Mouse (Mus musculus): ENCODE results near the gene Cntn6.
A peak's percentile ranks its signal among the peaks of the same experiment; 100 is the strongest.

Gene Cntn6

DNA sequence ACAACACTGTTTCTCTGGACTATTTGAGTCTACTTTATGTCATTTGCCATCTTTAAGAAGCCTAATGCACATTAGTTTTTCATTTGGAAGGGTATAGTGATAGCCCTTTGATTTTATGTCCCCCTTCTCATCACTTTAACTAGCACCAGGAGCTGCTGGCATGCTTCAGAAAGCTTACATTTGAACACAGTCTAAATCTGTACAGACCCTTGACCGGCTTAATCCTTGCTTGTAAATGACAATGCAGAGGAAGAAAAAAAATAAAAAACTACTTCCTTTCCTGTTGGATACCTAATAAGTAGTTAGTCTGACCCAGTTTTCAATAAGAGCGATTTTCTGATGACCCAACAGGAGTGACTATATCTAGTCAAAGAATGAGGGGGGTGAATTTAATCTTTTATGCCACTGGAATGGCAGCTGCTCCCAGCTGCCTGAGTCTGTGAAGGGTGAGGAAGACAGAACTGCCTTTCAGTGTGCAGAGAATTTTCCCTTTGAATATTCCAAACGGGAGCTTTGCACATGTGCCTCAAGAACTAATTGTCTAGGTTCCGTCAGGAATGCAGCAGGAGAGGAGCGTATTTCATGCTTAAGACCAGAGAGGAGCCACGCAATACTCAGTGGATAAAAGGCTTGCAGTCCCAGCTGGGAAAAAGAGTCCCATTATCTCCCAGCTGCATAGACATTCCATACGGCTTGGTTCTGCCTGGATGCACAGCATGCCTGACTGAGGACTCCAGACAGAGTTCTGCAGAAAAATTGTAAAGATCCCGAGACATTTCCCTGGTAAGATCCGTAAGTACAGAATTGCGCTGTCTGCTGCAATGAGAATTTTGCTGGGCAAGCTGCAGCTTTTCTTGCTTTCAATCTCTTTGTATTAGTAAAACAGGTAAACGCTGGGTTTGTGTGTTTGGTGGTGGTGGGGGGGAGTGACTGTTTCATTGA, at the start of gene Cntn6:
Gene Cntn6 (plus strand): TSS at position 301 of the 942 bp plus-strand sequence.
- peak; percentile 57 for DNase-seq

DNA sequence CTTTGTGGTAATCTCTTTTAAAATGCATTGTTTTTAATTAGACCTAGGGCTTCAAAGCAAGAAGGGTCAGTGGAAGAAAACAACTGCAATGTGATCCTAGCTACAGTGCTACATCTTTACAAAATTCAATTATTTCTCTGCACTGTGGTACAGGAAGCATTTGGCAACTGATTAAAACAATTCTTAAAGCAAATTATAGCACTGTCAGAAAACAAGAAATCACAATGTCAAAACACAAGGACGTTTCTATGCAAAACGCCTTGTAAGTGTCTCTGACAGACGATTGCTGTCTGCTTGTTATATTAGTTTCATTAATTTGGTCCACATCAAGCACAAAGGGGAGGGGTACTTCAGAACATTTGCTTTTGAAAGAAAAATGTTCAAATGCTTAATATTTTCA, 48.9 kb upstream of the Cntn6 start:
- no peak for DNase-seq

DNA sequence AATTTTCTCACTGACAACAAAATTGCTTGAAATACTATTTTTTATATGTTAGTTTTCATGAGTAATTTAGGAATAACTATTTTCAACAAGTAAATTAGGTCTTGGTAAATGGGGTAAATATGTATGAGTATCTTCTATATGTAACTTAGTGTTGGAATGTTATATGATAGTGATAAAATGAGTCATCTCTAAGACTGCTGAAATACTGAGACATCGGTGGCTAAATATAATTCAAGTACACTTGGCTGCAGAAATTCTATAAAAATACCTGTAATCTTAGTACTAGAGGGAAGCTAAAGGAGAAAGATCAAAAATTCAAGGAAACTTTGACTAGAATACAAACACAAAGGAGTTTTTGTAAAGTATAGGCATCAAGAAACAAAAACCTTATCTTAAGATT, 21.9 kb upstream of the Cntn6 start:
- DNase-seq: no peak

DNA sequence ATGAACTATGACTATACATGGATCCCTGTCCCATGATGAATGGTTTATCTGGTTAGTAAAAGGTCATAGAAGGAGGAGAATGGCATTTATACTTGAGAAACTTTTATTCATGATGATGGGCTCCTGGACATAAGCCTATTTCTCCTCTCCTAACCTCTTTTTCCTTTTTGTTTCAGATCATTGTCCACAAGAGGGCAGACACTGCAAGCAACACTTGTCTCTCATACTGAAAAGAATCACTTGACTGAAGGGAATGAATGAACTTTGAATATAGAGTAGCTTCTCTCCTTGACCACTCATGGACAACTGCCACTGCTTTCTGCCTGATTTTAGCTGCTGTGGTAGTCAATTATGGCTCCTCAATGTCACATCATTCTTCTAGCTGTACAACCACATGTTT, 13.3 kb upstream of the Cntn6 start:
- DNase-seq: peak; percentile 38

DNA sequence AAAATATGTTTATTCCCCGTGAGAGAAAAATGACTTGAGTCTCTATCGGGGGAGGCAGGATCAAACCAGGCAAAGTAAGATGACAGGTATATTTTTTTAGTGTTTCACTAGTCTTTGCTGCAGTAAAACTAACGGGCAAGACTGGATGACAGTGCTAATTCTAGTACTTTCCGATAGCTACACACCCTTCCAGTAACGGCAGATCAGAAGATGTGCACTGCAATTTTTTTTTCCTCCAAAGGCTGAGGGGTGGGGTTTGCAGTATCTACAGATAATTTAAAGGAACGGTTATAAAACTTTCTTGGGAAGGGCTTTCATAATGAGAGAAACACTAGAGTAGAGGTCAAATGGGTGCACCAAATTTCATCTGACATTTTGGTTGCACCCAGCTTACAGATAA, 869 bp downstream of the Cntn6 start:
- peak; percentile 37 for DNase-seq

DNA sequence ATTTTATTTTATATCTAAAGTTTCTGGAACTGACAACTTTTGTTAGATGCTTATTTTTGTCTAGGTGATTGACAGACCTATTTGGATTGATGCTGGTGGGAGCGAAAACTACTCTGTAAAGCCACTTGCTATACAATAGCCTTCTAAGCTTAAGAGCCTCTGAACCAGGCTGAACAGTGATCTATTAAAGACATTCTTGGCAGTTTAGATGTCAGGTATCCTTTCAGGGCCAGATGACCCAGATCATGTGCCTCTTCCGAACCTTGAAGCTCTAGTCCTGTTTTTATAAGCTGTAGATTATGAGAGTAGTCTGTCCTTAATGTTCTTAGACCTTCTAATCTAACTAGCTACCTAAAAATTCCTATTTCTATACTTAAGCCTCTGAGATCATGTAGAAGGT, 3.2 kb downstream of the Cntn6 start:
- peak; percentile 21 for DNase-seq

DNA sequence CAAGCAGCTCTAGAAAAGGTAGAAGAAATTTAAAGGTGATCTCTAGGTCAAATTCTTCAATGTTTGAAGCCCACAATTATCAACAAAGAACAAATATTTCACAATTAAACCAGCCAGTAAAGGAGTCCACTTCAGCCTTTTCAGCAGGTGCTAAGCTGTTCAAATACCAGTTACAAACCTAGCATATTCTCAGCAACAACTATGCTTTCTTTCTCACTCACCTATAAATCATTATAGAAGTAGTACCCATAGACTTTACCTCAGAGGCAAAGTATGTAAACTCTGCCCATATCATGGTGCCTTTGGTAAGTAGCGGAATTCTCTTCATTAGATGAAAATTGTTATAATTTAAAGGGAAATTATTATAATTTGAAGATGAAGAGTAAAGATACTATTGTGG, 71.4 kb downstream of the Cntn6 start:
- DNase-seq: no peak

DNA sequence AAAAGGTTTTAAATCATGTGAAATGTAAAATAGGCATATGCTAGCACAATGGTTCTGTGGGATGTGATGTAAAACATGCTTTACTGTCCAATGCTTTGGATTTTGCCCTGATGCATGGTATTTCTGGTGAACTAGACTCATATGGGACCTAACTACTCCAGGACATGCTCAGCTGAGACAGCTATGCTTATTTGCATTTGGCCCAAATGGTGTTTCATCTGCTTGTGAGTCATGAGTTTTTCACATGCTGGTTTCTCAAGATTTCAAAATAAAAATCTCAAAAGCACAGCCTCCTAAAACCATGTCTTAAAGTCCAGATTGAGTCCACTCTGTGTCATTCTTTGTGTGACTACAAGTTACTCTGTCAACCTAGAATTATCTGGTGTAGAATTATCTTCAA, 77.0 kb downstream of the Cntn6 start:
- no peak for DNase-seq

DNA sequence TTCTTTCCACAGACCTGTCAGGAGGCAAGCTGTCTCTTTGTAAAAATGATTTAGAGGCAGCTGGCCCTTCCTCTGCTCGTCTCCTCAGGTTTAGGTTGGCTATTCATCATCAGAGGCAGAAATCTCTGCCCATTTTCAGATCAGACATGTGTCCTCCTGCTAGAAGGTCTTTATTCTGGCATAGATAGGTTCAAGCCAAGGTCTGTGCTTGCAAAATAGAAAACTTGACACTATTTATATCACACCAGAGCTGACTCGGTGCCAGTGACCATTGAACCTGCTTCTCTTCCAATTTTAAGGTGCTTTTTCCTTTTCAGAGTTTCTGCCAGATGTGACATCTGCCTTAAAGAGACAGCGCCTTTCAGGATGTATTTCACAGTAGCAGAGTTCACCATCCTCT, 95.4 kb downstream of the Cntn6 start:
- DNase-seq: peak; percentile 23

DNA sequence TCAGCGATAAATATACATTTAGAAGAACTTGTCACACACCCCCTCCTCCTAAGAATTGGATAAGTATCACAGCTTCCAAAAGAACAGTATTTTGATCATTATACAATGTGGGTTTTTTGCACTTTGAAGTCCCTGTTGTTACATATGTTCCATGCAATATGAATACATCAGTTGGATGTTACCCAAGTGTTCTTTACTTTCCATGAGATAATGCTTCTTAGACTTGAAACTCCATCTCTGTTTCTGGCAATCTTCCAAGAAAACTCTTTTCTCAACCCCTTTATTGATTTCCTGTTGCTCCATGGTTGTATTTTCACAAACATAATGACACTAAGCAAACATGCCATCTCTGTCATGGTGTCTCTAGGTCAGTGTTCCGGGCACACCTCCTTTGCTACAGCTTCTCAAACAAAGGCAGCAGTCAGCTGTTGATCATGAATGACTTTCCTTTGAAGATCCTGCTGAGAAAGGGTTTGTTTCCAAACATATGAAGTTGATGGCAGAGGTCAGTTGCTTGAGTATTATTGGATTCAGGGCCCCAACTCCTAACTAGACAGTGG, 108.3 kb downstream of the Cntn6 start:
- DNase-seq: no peak

DNA sequence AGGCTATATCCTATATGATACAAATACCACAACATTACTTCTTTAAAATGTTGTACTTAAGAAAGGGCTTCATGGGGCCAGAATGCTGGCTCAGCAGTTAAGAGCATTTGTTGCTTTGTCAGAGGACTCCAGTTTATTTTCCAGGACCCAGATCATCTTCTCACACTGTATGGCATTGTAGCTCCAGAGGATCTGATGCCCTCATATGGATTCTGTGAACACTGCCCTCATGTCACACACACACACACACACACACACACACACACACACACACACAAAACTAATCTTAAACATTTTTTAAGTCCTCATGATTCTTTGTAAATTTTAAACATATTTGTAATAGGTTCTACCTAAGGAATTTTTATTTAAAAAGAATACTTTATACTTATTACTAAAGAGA, 110.3 kb downstream of the Cntn6 start:
- no peak for DNase-seq

DNA sequence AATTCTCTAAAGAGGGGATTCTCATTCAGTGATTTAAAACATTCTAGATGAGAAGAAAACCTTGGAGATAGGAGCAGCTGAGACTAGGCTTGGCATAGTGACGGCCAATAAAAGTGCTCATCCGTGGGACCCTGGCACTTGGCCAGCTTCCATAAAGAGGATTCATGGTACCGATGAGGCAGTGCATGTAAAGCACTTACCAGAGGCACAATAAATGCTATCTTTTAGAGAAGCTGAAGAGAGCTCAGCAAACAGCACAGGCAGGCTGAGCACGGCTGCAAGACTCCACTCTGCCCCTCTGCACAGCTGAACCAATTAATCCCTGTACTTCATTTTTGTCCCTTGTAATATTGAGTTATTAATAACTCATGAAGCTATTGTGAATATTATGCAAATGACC, 110.8 kb downstream of the Cntn6 start:
- no peak for DNase-seq

DNA sequence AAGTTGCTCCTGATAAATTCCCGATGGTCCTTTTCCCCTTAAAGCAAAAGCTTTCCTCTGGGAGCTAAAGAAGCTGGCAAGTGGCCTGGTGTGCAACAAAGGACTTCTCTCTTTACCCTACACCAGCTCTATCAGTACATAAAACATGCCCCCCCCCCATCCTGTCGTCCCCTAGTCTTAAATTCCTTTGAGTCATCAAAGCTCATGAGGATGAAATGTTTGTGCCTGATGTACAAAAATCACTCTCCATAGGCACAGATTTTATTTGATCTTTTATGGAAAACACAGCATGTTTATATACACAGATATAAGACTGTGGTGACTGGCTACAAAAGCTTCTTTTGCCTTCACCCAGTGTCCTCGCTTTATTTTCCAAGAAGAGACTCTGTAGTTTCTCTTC, 112.6 kb downstream of the Cntn6 start:
- DNase-seq: no peak

DNA sequence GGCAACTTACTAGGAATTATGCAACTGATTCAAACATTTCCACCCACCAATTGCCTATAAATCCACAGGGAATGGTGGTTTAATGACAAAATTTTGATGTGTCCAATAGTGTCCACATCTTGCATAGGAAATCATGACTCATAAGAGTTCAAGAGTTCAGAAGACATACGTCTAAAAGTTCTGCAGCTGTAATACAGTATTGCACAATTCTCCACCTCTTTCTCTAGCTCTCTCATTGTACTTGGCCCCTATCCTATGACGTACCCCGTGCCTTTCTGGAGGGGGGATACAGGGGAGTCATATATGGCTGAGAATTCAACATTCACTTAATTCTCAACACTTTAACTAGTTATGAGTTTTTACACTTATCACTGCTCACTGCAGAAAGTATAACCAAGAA, 160.9 kb downstream of the Cntn6 start:
- no peak for DNase-seq

DNA sequence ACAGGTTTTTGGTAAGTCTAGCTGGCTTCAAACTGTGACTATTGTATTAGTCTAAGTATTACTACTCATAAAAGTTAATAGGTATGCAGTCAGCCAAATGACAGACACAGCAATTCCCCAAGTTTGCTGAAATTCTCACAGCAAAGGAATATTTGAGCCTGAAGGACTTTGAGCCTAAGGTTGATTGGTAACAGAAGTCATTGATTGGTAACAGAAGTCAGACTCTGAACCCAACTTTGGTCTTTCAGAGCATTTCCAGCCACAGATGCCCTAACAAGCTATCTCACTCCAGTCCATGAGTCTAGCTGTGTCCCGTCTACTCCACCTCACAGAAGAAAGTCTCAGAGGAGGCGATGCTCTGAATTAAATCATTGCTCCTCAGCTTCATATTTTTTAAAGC, 176.1 kb downstream of the Cntn6 start:
- DNase-seq: no peak

DNA sequence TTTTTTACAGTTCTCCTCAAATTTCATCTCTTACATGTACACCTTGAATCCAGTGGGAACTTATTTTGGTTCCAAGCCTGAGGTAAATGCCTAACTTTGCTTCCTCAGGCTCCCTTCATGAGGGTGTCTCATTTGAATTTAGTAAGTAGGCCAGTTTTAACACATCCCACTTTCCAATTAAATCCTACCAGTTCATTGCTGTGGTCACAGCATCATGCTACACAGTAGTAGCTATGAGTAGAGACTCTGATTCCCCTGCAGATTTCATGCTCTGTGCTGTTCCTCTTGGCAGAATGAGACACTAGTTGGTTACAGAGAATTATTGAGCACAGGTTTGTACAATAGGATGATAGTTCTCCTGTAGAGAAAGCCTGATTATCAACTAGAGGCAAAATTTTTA, 181.7 kb downstream of the Cntn6 start:
- DNase-seq: no peak

DNA sequence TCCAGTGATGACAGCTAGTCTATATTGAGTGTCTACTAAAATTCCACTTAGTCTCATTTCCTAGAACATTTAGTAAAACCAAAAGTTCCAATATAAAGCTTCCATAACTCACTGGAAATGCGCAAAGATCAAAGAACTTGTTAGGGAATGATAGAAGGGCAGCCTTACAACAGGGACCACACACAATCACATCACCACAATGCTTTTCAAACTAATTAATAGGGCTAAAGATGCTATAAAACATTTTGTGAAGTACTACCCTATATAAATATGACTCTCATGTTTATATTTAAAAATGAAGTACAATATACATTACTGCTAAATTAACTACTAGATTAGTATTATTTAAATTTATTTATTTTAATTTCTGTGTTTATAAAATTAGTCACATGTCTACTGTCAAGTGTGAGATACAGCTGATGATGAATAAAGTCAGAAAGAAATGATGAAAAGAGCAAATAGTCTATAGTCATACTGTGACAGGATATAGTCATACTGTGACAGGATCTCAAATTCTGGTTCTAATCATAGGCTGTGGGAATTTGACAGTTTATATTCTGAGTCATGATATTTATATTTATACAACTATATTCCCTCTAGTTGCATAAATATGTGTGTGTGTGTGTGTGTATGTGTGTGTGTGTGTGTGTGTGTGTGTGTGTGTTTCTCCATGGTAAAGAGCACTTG, 187.4 kb downstream of the Cntn6 start:
- DNase-seq: no peak

DNA sequence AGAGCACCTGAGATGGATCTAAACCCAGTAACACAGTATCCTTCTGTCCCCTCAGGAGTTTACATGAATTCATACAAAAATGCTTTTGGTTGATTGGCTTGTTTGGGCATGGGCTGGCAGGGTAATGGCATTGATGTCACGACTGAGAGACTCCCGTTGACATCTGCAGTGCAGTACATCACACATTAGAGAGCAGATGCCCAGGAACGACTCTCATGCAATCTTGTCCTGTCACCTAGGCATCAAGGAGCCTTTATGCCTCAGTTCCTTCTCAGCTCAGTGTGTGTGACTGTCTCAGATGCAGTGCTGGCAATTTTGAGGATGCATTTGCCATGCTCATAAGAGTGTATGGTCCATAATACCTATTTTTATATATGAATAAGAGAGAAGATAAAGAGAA, 195.4 kb downstream of the Cntn6 start:
- peak; percentile 23 for DNase-seq

DNA sequence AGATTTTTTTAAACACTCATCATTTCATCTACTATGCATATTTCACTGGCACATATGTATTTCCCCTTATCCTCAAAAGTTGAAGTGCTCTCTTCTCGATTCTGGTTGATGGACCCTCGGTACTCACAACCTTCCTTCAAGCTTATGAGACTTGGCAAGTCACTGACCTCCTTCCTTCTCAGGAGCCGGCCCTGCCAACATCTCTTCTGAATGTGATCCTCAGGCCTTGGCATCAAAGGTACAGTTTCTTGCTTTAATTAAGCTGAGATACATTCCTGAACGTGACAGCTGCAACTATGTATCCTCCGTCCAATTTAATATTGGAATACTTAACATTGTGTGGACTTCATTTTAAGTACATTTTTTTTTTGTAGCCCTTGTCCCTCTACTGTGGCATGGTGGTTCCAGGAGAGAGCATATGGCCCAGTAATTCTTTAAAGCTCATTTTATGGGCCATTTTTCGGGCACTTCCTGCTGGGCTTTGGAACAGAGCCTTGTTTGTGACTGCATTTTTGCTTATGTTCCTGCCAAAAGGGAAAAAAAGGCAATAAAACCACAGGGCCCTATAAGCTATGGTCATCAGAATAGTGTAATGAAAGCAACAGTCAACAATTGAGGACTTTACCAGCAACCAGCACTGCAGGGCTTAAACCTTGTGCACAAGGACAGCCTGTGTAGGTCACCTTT, 196.0 kb downstream of the Cntn6 start:
- peak; percentile 91 for DNase-seq

DNA sequence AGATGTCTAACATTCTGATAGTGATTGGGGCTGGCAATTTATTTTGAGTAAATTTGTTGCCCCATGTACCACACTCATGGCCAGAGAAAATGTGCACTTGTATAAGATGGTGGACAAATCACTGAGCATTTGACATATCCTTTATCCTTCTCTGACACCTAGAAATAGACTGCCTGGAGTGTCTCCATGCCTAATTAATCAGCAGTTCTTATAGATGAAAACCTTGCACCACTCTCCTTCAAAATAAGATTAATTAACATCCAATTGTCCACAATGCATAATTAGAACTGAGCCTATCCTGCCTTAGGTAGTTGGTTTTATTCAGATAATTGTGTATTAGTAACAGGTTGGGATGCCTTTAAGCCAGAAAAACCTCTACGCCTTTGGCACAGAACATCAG, 236.0 kb downstream of the Cntn6 start:
- DNase-seq: no peak

DNA sequence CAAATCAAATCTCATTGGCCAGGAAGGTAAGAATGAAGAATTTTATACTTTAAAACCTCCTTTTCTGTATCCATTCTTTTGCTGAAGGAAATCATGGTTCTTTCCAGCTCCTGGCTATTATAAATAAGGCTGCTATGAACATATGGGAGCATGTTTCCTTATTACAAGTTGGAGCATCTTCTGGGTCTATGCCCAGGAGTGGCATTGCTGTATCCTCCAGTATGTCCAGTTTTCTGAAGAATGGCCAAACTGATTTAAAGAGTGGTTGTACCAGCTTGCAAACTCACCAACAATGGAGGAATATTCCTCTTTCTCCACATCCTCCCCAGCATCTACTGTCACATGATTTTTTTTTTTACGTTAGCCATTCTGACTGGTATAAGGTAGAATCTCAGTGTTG, 241.7 kb downstream of the Cntn6 start:
- no peak for DNase-seq

DNA sequence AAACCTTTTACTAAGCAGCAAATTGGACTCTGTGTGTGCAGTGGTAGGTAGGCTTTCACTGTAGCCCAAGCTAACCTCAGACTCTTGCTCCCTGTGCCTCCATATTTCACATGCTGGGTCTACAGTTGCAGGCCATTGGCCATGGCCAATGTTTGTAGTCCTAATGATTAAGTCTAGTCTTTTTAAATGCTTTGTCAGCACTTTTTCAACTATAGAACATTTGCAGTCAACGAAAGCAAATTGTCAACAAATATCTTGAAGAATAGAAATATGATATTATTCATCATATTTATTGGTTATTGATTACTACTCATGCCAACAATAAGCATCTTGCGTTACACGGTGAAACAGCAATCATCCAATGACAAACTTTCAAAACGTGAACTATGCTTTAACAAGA, 246.4 kb downstream of the Cntn6 start:
- no peak for DNase-seq

DNA sequence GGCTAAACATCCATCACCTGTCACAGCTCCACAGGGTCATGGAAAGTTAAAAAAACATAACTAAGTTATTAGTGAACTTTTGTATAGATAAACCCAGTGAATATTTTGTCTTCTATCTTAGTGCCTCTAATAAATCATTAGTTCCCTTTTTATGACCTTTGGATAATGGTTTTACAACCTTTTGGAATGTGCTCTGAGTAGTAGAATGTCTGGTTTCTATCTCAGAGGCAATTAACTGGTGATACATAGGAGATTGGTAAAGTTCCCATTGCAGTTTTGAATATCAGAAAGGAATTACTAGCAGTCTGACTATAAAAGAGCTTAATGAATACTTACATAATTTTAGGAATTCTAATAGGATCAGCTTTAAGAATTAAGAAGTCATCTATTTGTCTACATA, 265.5 kb downstream of the Cntn6 start:
- no peak for DNase-seq

DNA sequence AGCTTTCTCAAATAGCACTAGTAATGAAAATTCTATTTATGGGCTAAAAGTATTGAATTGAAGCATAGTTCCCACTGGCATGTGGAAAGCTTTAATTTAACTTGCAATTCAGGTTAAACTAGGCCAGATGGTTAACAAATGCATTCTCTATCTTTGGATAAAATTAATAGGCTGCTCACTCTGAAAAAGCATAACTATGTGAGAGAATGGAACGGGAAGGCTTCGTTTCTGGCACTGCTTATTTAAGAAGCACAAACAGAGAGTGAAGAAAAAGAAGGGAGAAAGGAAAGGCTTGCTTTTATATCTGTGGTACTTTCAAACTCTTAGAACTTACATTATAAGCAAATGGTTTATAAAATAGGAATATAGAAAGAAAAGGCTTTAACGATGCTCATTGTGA, 268.6 kb downstream of the Cntn6 start:
- DNase-seq: no peak

Data from cerebellum, adult 8-10 months (tissue).